Mouse (Mus musculus): ENCODE measurements around the gene Trpm2.

Trpm2 gene

DNA sequence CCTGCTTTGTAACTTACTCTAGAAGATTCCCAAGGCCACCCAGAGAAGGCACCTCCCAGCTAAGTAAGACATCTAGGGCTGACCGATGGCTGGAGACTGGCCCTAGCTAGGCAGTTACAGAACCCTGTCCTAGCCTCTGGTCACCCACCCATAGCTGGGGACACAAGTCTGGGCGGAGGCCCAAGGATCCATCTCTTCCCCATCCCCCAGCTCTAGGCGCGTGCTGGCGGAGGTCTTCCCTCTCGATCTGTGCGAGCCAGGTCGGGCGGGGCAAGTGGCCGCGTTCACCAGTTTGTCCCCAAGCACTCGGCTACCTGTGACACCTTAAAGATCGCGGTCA, 68.5 kb downstream of the Trpm2 start:
- no peak for DNase-seq

DNA sequence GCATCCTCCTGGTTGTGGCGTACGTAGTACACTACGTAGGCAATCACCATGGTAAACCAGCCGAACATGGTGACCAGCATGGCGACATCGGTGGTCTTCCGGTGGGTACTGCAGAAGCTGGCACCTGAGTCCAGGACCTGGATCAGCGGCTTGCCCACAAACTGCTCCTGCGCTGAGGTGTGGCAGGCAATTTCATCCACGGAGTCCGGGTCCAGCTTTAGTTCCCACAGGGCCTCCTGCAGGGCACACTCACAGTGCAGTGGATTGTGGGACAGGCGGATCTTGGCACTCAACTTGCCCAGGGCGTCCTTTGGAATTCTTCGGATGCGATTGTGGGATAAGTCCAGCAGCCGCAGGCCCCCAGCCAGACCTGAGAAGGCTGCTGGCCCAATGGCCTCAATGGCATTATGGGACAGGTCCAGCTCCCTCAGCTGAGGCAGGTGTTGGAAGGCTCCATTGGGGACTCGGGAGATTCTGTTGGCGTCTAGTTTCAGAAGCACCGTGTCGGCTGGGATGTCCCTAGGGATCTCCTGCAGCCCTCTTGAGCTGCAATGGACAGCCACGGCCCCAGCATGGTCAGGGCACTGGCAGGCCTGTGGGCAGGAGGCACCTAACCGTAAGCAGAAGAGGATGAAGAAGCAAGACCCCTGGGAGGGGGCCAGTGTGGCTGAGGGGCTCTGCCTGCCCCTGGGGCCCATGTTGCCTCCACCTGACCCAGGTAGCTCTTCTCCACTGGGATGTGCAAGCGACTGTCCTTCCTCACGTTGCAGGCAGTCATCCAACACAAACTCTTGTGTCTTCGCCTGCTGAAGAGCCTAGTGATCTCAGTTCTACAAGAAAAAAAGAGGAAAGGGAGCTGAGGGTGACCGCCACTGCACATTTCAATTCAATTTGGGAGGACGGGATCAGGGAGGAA, 69.2 kb downstream of the Trpm2 start:
- DNase-seq: no peak

DNA sequence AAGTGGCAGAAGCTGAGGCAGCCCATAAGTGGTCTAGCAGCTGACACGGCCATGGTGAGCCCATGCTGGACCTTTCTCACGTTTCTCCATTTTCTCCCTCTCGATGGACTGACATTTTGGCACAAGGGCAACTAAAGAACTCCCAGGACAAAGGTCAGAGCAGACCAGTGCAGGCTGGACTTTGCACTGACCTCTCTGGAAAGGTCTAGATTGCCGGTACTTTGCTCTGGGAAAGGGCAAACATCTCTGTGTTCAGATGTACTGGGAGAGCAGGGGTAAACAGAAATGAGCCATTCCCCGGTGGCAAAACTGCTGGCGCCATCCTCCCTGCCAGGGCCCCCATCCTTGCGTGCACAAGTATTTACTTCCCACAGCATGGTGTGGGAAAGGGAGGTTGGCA, 70.2 kb downstream of the Trpm2 start:
- no peak for DNase-seq

DNA sequence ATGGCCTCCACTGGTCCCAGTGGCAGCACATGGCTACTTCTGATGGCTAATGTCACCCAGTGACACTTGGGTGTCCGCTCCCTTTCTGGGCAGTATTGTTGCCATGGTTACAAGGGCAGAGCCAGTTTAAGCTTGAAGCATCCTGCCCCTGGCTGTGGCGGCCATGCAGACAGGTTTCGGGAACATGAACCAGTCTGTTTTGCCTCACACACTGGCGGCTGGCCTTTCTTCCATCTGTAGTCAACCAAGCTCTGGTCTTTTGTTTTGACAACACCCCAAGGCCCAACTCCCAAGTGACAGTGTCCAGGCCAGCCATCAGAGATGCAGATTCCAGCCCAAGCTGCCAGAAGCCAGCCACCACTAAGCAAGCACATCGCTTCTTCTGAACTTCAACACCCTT, 74.8 kb downstream of the Trpm2 start:
- no peak for DNase-seq

DNA sequence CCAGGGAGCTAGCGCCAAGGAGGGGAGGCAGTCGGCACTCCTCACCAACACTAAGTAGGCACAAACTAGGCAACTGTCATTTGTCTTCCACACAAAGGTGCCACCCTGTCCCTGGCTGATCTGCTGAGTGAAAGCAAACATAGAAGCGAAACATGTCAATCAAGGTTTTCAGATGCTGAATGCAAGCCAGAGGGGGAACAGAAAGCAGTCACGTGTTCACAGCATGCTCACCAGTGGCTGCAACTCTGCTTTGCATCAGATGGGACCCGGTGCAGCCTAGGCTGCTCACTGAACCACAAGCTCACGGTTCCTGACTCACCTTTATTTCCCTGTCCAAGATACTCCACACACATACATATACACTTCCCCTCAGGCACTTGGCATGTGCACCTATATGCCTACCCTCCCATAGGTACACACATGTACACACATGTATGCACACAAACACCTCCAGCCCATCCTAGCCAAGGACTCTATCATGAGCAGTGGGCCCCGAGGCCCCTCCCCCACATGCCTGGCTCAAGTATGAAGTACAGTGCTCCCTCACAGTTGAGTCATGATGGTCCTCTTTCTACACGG, 79.3 kb downstream of the Trpm2 start:
- no peak for DNase-seq

DNA sequence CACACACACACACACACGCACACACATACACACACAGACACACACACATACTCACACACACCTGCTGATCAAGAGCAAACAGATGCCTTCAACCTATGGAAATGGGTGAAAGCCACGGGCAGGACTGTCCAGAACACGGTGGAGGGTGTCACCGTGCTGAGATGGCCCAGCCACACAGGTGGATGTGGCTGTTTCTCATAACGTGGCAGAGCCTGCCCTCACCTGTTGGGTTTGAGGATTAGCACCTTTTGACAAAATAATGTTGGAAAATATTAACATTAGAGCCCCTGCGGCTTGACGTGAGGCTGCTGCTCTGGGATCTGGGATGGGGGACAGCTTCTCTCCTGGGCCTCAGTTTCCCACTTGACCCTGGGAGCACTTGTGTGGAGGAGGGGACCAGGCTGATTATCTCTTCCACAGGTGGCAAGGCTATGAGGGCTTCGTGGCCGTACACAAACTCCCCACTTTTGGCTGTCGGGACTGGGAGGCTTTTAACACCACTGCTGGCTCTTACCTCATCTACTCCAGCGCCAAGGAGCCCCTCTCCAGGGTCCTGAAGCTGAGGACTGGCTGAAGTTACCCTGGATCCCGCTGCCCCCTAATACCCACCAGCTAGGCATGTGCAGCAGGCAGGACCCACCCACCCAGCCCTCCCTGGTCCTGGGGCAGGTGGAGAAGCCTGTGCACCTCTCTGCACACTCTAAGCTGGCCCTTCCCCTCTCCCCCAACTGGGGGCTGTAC, 84.2 kb downstream of the Trpm2 start:
- no peak for DNase-seq

DNA sequence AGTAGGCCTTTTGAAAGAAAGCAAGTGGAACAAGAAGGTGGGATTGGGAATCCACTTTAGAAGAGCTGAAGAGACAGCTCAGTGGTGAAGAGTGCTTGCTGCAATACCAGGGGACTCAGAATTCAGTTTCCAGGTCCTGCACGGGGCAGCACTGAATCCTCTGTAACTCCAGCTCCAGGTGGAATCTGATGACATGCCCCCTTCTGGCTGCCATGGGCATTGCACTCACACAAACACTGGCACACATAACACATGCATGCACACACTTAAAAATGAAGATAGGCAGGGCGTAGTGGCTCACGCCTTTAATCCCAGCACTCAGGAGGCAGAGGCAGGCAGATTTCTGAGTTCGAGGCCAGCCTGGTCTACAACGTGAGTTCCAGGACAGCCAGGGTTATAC, 87.8 kb downstream of the Trpm2 start:
- DNase-seq: no peak

DNA sequence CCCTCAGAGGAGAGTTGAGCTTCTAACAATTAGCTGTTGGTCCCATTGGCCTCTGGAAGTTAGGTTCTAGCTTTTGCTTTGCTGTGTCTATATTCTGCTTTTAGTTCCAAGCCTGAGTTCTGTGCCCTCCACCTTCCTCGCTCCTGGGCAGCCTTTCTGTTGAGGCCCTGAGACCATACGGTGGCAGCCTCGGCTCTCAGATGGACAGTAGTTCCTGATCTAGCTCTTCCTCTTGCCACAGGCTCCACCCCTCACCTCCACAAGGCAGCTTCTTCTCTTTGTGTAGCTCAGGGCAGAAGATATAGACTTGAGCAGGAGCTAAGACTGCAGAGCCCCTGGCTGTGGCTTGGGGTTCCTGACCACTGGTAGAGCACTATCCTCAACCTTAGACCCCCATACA, 90.1 kb downstream of the Trpm2 start:
- no peak for DNase-seq

DNA sequence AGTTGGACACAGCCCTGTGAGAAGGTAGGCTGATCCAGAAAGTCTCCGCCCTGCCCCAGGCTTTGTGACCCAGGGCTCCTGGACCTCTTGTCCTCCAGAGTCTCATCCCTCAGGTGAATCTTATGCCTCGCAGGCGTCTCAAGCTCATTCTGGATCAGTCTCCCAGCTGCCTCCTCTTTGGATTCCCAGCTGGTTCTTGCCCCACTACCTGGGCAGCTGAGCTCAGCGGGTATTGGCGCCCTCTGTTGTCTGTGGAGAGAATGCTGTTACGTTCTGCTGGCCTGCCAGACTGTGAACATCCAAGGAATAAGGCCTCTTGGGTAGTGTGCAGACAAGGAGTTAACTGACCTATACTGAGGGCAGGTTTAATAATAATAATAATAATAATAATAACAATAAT, 91.4 kb downstream of the Trpm2 start:
- peak; percentile 46 for DNase-seq

DNA sequence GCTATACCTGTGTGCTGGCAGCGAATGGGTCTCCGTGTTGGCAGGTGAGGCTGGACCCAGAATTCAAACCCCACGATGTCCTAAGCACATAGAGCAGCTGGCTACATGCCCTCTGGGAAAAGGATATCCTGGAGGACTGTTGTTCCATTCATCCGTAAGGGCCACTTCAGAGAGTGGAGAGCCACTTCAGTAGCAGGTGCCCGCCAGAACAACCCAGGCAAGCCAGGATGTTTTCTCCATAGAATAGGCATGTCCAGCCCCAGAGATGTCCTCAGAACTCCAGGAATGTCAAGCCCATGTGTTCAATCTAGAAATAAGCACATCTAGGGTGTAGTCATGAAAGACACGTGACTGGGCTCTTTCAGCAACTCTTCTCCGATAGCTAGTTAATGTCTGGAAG, 100.7 kb downstream of the Trpm2 start:
- DNase-seq: peak; percentile 65

DNA sequence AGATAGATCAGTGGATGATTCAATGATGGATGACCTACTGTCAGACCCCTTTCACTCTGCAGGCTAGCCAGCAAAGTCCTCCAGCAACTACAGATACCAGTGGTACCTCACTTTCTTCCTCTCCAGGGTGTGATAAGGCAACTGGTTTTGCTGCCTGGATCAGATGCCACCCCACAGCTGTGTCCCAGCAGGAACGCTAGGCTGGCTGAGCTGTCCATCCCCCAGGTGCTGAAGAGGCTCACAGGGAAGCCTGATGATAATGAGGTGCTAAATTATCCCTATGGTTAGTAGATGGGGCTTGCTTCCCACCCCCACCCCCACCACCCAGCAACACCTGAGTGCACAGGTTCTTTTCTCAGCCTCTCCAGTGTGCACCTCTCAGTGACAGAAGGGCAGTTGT, 102.8 kb downstream of the Trpm2 start:
- DNase-seq: no peak

DNA sequence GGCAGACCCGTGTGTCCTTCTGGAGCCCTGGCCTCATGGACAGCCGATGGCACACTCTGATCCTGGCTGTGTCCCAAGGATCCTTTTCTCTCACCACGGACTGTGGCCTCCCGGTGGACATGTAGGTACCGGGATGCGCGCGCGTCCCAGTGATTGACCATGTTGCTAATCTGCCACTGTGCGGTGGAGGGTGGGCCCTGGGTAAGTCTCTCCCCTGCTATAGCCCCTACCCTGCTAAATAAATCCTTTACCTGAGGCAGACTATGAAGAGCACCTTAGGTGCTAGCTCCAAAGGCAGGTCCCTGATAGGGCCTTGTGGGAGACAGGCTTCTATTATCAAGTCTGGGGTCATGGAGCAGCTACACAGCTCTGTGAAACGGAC, 105.6 kb downstream of the Trpm2 start:
- DNase-seq: no peak

DNA sequence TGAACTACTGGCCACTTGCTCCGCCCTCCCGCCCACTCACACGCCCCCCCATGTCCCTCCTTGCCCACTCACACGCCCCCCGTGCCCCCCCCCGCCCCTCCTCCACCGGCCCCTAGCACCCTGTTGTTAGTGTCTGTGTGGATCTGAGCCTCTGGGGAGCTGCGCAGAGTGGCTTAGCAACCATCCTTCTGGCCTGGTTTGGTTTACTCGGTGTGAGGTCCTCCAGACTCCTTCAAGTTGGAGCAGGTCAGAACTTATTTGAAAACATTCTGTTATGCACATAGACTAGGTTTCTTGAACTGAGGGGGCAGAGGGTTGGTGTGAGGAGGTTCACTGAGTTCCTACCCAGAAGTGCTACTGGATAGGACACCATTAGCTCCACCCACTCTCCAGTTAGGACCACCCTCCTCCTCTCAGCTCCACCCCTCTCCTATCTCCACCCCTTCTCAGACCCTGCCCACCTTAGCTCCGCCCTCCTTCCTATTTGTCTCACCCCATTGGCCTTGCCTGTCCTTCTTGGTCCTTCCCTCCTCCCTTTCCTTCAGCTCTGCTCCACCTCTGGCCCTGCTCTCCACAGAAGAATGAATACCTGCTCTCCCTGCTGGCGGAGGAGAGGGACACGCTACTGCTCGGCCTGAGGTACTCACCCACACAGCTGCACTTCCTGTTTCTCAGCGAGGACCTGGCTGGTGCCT, 106.1 kb downstream of the Trpm2 start:
- DNase-seq: peak; percentile 58

DNA sequence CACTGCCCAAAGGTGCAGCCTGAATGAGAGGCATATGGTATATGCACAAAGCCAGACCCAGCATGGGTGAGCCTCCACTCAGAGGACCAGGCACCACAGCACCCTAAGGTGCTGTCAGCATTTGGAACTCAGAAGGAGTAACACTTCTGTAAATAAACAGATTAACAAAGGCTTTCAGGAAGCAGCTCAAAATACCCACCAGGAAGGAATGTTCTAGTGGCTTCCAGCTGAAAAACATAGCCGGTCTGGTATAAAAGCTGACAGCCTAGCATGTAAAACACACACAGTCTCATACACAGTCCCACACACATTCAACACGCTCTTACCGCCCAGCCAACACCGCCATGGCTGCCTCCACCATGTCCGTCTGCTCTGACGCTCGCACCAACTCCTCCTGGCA, 108.7 kb downstream of the Trpm2 start, which contains the start of gene Gm3285:
Gene Gm3285, plus strand, starts transcription at position 301 of the 400 bp plus-strand sequence.
- DNase-seq: no peak
